Mouse (Mus musculus): ENCODE results near the gene Sgcd. TPM values are rescaled to one million over a fixed set of nuclear protein-coding genes. Genes with fewer than 3 reads are reported as not detected.

Sgcd gene
- total RNA-seq, 2 experiments from 2014 or later = 99.6 to 109 TPM

DNA sequence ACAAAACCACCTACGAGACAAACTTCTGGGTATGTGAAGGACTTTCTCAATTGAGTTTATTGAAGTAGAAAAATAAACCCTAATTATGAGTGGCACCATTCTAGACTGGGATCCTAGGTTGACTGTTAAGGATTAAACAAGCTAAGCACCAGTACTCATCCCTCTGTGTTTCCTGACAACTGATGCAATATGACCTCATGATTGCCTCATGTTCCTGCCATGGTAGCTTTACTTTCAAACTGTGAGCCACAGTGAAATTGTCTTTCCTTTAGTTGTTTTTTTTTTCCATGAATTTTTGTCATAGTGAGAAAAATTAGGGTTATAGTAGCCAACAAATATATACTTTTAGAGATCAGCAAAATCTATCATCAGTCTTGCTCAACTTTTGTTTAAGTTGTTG lies 689.0 kb downstream of the Sgcd start:
- no peak for DNase-seq (ENCODE audit: low spot score in 2 of 2)

DNA sequence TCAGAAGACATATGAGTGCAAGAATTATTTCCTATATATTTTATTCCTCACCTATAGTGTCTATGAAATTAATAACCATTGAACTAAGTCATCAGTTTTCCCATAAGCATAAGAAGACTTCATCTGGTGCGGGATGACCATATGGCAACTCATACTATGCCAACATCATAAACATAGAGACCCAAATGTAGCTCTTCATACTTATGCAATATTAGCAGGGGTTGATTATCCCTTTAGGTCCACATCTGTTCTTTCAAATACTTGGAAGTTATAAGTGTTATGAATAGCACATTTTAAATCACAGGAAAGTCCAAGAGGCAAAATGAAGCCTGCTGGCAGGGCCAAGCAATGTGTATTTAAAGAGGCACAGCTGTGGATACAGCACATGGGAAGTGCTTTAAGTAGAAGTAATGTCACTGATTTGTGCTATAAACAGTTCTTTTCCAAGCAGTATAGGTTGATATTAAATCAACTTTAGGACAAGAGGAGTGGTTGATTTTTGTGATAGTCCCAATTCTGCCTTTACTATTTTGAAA lies 690.9 kb downstream of the Sgcd start:
- DNase-seq (ENCODE audit: low spot score in 2 of 2) = no peak

DNA sequence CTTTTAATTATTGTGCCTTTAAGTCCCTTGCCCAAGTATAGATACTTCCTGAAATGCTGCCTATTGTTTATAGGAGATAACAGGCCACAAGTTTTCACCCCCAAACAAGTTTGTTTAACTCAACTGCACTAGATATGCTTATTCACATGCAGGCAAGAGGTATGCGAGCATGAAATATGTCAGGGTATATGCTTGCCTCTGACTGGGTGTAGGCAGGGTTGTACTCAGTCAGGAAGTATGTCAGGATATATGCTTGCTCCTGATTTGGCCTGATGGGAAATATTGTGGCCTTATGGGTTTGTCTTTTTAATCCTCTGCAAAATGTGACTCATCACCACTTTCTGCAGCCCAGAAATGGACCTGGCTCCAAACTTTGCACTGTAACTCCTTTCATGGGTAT lies 694.0 kb downstream of the Sgcd start:
- DNase-seq (ENCODE audit: low spot score in 2 of 2) = no peak

DNA sequence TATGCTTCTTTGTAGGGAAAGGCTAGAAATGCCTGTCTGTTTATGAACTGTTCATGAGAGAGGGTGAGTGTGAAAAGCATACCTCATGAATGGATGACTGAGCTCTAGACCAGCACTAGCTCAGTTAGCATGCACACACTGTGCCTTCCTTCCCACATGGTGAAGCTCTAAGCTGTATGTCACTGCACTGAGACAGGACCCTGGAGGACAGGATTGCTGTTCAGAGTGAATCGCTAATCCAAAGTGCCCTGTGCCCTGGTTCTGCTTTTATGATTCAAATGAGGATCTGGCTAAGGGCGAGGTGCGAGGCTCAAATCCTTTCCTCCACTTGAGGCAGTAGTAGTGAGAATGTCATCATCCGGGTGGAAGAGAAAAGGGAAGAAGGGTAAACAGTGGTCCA lies 712.2 kb downstream of the Sgcd start:
- no peak for DNase-seq (ENCODE audit: low spot score in 2 of 2)

DNA sequence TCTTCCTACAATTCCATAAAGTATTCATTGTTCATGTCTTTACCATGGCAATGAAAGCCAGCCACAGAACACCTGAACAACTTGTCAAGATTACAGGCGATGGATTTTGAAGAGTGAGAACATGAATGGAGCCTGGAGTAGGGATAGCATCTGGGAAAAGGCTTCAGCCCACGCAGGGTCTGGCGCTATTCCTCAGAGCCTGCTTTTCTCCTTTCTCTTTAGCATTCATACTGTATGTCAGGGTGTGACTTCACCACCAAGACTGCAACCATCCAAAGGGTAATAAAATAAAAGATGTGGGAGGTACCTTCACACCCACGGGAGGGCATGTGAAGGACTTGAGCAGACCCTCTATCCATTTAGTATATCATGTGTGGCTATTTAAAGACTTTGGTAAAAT lies 720.2 kb downstream of the Sgcd start:
- no peak for DNase-seq (ENCODE audit: low spot score in 2 of 2)

DNA sequence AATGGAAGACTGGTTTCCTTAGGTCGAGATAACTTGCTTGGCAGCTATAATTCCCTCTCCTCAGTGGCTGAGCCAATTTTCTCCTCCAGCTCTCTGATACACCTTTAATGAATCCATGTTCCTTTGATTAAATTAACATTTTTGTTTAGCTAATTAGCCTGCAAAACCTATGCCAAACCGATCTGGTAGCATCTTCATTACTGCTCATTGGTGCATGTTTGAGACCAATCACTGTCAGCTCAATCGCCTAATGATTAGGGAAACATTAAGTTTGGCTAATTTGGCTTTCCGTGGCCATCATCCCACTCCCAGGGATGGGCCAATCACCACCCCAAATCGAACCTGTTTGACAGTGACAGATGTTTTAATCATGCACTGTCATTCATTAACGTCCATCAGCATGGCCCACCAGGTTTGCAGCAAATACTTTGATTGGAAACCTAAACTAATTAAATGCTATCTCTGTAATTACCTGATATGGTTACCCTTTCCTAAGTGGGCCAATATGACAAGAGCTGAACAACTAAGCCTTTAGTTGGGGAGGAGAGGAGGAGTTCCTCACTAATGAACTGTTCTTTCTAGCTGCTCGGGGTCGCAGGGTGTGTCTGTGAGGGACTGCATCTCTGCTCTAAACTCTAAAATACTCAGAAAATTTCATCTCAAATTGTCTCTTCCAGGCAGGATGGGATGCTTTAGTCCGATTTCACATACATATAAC lies 724.3 kb downstream of the Sgcd start:
- DNase-seq (ENCODE audit: low spot score in 2 of 2) = no peak

DNA sequence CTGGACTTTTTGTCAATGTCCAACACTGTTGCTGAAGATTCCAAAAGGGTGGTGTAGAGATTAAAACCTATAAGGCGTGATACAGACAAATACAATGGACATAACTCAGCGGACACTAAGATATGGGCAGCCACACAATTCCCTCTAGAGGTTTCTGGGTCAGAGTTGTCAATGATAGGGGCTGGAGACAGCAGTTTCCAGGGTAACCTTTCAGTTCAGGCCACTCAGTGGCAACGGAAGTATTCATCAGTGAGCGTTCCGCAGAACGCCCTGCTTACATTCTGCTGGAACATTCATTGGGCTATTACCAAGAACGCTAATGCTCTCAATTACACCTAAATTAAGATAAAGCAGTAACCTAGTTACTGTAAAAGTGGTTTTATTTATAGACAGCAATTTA lies 738.5 kb downstream of the Sgcd start:
- DNase-seq (ENCODE audit: low spot score in 2 of 2) = no peak

DNA sequence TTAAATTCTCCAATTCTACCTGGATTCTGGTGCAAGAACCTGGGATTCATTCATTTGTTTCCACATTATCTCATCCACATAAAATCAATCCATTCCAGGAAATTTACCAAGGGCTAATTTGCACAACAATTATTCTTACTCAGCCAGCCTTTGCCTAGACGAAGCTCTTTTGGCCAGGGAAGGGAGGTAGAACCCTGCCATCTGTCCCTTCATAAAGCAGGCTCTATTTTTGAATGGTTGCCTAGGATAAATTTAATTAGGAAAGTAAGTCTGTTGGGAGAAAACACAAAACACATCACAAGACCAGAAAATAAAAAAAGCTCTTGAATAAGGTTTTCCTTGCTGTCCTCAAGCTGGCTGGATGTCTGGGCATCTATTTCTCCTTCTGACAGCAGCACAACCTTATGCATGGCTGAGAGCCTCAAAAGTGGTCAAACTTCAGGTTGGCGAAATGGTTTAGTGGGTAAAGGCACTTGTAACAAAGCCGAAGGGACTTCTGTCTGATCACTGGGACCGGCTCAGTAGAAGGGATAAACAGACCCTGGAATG lies 740.4 kb downstream of the Sgcd start:
- no peak for DNase-seq (ENCODE audit: low spot score in 2 of 2)

DNA sequence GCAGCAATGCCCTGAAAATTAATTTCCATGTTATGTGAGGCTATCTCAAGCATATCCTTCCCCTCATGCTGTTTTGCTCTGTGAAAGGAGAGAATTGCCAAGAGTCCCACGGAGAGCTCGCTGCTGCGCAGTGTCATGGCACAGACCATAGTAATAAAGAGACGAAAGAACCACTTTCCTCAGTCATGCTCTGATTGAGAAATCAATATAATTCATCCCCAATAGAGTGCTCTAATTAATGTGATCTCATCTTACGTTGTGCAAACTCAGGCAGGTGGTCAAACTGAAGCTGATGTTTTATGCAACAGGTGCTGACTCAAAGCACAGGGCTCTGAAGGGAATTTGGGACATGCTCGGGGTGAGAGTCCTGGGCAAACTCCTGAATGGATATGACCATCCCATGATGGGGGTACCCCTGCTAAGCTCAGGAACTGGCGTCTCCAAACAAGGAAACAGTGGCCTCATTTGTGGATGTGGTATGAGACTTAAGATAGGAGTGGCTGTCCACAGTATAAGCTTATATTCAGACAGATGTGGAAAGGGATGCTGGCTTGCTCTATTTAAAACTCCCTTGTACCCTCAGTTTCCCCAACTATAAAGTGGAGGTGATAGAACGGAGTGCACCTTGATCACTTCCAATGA lies 740.9 kb downstream of the Sgcd start:
- DNase-seq (ENCODE audit: low spot score in 2 of 2) = no peak

DNA sequence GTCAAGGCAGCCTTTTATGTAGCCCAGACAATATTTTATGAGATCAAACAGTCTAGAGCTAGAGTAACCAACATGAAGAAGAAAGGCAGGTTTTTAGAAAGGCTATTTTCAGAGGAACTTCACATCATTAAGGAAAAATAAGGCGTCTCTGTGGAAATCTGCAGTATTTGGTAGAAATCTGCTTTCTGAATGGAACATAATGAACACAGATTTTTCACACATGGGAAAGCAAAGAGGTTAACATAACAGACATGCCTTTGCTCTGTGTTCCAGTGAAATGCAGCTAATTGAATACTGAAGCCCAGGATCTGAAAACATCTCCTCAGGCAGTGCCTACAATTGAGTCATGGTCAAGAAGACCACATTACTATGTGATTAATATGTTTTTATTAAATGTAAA lies 746.4 kb downstream of the Sgcd start:
- DNase-seq (ENCODE audit: low spot score in 2 of 2) = no peak

DNA sequence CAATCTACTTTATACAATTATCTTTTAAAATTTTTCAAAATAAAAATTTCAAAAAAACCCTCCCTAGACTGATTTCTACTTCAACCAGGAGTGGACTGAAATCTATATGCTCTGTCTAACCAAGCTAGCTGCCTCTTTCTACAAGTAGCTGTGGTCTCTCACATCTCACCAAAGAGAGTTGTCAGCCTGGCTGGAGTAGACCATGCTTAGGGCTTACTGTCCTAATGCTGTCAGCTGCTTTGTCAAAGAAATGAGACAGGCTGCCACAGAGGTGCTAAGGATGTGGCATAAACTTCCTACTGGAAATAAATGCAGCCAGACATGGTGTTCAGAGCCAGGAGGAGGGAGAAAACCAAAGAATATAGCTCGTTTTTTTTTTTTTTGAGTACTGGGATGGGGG lies 760.5 kb downstream of the Sgcd start:
- no peak for DNase-seq (ENCODE audit: low spot score in 2 of 2)

DNA sequence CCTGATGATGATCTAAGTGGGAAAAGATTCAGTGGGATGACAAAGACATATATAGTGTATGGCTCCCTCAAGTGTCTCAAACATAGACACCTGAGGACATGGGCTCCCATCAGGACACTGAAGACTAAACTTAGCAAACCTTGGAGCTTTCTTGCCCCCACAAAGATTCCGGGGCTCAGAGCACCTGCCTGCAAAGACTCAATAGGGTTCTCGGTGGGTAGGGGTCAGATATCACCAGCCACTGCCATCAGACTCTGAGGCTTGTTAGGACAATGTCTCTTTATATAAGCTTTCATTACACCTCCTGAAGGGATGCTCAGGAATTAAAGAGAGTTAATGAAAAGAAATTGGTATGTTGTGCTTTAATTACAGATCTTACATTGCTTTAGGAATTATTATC lies 764.6 kb downstream of the Sgcd start:
- no peak for DNase-seq (ENCODE audit: low spot score in 2 of 2)

DNA sequence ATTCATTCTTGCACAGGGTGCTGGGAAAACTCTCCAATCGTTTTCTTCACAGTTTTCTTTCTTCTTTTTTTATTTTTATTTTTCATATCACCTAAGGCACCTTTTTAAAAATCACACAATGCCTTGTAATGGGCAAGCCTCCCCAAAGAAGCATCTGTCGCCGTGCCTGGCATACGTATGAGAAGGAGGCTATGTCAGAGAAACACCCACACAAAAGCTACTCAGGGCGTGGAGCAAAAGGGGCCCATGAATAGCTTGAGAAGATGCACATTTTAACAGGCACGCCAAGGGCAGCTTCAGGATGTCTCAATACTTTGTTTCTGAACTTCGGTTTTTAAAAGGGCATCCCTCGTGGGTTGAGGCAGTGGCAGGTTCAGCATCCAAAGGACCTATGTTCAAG lies 777.2 kb downstream of the Sgcd start:
- DNase-seq (ENCODE audit: low spot score in 2 of 2) = no peak

DNA sequence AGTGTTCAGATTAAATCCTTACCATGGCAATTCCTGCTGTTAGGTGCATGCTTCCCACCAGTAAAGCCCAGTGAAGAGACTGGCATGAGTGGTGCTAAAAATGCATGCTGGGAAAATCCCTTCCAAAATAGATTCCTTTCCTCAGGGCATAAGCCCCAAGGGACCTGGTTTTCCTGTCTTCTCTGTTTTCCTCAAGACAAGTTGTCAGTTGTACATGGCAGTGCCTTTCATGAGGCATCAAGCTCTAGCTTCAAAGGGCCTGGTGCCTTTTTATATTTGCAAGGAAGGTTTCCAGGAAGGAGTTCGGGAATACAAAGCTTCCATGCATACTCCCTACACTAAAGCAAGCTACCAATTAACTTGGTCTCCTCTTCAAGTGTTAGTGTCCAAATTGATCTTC lies 782.3 kb downstream of the Sgcd start:
- no peak for DNase-seq (ENCODE audit: low spot score in 2 of 2)

DNA sequence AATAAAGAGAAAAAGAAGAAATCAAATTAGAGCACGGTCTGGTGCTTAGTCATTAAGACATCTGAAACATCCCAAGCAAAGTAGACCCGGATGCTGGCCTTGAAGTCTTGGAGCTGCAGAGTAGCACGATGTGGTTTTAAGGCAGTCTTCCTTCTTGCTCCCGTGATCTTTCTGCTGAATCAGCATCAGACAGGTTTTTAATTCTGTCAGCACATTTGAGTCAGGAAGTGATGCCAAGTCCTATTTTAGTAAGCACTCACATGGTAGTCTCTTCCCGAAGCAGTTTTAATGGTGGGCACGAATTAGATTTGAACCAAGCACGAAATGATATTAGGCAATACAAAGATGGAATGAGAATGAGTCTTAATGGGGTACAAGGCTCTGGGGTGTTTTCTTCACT lies 789.7 kb downstream of the Sgcd start:
- DNase-seq (ENCODE audit: low spot score in 2 of 2) = no peak

DNA sequence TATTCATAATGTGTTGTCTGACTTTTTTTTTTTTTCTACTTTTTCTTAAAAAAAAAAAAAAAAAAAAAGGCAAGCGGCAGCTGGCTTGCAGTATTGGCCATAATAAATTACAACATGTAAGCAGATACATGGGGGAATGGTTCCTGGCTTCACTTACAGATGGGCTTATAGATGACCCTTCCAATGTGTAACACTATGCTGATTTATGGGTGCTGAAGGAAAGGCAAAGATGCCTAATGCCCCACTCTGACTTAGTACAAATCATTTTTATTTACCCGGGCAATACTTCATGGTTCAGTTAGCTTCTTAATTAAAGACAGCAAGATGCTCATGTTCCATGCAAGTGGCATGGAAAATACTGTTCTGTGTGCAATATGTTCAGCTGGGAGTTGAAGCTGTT lies 800.2 kb downstream of the Sgcd start:
- DNase-seq (ENCODE audit: low spot score in 2 of 2) = no peak

DNA sequence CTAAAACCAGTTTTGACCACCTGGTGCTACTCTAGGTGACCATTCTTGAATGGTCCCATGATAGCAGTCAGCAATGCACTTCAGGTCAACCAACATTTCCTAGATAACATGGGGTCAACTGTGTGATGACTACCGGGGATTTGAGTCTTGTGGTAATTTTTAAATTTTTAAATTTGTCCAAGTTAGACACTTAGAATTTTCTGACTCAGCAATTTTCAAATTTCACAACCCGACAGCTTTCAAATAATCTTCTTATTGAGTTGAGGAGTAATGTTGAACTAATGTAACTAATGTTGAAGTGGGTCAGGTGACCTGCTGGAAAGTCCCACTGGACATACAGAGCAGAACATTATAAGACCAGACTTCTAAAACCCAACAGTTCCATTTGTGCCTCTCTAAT lies 813.8 kb downstream of the Sgcd start:
- no peak for DNase-seq (ENCODE audit: low spot score in 2 of 2)

DNA sequence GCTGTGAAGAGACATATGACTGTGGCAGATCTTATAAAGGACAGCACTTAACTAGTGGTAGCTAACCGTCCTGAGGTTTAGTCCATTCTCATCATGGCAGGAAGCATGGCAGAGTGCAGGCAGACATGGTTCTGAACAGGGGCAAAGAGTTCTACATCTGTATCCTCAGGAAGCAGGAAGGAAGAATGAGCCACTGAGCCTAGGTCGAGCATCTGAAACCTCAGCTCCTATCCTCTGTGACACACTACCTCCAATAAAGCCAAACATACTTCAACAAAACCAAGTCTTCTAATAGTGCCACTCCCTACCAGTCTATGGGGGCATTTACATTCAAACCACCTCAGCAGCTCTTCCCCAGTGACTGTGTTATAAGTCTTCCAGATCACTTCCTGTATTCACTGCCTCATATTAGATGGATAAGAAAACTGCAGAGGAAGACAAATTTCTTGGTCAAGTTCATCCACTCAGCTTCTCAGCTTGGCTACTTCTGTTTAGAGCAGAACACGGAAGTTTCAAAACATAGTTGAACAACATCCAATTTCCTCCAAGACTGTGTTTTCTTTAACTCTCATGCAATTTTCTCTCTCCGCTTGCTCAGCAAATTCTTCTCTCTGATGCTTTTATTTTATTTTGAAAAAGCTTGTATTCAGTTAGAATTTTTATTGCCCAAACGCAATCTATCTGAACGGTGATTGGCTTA lies 817.7 kb downstream of the Sgcd start:
- DNase-seq (ENCODE audit: low spot score in 2 of 2) = no peak

DNA sequence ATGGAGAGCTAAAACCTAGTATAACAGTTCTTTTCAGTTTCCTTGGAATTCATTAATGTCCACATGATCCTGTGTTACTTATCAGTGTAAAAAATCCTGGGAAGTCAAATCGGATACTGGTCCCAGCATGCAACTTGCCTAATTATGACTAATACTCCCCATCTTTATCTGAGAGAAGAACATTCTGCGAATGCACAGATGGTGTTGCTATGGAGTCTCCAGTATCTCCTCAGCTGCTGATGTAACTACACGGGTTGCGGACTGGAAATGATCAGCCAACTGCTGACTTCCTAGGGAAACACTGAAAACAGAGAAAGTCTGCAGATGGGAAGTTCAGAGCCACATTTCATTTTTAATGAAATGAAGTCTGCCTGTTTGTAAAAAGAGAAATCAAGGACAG lies 821.4 kb downstream of the Sgcd start:
- no peak for DNase-seq (ENCODE audit: low spot score in 2 of 2)

DNA sequence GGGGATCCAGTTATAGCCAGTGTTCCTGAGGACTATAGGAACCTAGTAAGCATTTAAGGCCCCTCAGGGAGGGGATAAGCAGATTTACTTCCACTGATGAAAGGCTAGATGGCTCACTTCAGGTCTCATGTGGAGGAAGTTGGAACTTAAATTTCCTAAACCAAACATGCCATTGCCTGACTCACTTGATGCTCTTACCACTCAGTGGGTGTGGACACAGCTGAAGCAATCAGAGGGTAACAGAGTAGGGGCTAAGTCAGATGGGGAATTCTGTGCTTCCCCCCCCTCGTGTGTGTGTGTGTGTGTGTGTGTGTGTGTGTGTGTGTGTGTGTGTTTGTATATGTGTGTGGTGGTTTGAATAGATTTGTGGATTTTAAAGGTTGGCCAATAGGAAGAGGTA lies 830.7 kb downstream of the Sgcd start:
- DNase-seq (ENCODE audit: low spot score in 2 of 2) = no peak

DNA sequence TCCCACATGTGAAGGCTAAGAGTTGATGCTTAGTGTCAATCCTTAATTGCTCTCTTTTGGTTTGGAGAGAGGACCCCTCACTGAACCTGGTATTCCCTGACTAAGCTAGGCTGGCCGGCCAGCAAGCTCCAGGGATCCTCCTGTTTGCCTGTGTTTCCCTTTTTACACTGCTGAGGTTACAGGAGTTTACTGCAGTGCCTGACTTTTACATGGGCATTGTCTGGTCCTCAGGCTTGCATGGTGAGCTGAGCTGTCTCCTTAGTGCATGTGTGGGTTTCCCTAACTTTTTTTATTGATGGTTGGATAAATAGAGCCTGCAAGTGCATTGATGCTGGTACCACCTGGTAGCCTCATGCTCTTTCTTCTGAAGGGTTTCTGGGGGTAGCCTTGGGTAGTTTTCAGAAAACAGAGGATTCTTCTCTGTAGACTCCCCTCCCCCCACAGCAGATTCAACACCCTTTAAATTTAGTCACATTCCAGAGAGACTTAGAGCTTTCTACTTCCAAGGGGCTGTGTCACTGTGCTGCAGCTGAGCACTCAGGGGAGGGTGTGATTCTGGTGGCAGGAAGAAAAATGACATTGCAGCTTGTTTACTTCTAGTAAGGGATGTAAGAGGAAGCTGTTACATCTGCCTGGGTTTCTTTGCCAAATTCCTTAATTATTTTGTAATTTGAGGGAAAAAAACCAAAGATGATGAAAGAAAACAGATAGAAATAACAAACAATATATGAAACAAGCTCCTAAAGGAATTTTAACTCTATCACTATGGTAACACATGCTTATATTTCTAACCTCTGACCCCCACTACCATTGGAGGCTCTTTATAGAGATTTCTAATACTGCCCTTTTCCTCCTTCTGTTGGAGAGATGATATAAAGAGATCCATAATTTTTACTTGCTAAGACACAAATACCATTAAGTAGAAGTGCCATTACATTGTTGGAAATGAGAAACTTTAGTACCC lies 831.8 kb downstream of the Sgcd start:
- DNase-seq (ENCODE audit: low spot score in 2 of 2) = no peak
